Mouse (Mus musculus): ENCODE measurements around the gene Hormad2.

Gene Hormad2

GRCm38 (mm10) chr11:4440978-4441377 lies at the start of gene Hormad2:
Gene Hormad2, minus strand, starts transcription at chr11:4441105.
- in situ Hi-C loops (cut with MboI, MseI): no loop called here

GRCm38 (mm10) chr11:4489207-4489606 lies 48.3 kb upstream of the Hormad2 start:
- in situ Hi-C loops (cut with MboI, MseI): no loop called here

GRCm38 (mm10) chr11:4488798-4489197 lies 47.9 kb upstream of the Hormad2 start:
- in situ Hi-C loops (cut with MboI, MseI): no loop called here

GRCm38 (mm10) chr11:4488367-4488766 lies 47.5 kb upstream of the Hormad2 start:
- in situ Hi-C loops (cut with MboI, MseI): no loop called here

GRCm38 (mm10) chr11:4487401-4487965 lies 46.6 kb upstream of the Hormad2 start:
- in situ Hi-C loops (cut with MboI, MseI): no loop called here

- in situ Hi-C loops (cut with MboI, MseI): no loop called here
Observed at GRCm38 (mm10) chr11:4484541-4484940, 43.6 kb upstream of the Hormad2 start.

GRCm38 (mm10) chr11:4482641-4483040 lies 41.7 kb upstream of the Hormad2 start:
- in situ Hi-C loops (cut with MboI, MseI): no loop called here

- in situ Hi-C loops (cut with MboI, MseI): no loop called here
Observed at GRCm38 (mm10) chr11:4476184-4476697, 35.3 kb upstream of the Hormad2 start.

- in situ Hi-C loops (cut with MboI, MseI): no loop called here
Observed at GRCm38 (mm10) chr11:4472464-4473179, 31.7 kb upstream of the Hormad2 start.

- in situ Hi-C loops (cut with MboI, MseI): no loop called here
Observed at GRCm38 (mm10) chr11:4471734-4472133, 30.8 kb upstream of the Hormad2 start.

- in situ Hi-C loops (cut with MboI, MseI): no loop called here
Observed at GRCm38 (mm10) chr11:4471251-4471650, 30.3 kb upstream of the Hormad2 start.

GRCm38 (mm10) chr11:4469091-4469490 lies 28.2 kb upstream of the Hormad2 start:
- in situ Hi-C loops (cut with MboI, MseI): no loop called here

- in situ Hi-C loops (cut with MboI, MseI): no loop called here
Observed at GRCm38 (mm10) chr11:4467436-4467835, 26.5 kb upstream of the Hormad2 start.

GRCm38 (mm10) chr11:4466191-4466590 lies 25.3 kb upstream of the Hormad2 start:
- in situ Hi-C loops (cut with MboI, MseI): no loop called here

- in situ Hi-C loops (cut with MboI, MseI): no loop called here
Observed at GRCm38 (mm10) chr11:4464616-4465015, 23.7 kb upstream of the Hormad2 start.

GRCm38 (mm10) chr11:4464186-4464585 lies 23.3 kb upstream of the Hormad2 start:
- in situ Hi-C loops (cut with MboI, MseI): no loop called here

- in situ Hi-C loops (cut with MboI, MseI): no loop called here
Observed at GRCm38 (mm10) chr11:4462868-4463267, 22.0 kb upstream of the Hormad2 start.

- in situ Hi-C loops (cut with MboI, MseI): no loop called here
Observed at GRCm38 (mm10) chr11:4461154-4461553, 20.2 kb upstream of the Hormad2 start.

GRCm38 (mm10) chr11:4460615-4461014 lies 19.7 kb upstream of the Hormad2 start:
- in situ Hi-C loops (cut with MboI, MseI): no loop called here

GRCm38 (mm10) chr11:4454895-4455535 lies 14.1 kb upstream of the Hormad2 start:
- in situ Hi-C loops (cut with MboI, MseI): no loop called here

GRCm38 (mm10) chr11:4452467-4453184 lies 11.7 kb upstream of the Hormad2 start:
- in situ Hi-C loops (cut with MboI, MseI): no loop called here

- in situ Hi-C loops (cut with MboI, MseI): no loop called here
Observed at GRCm38 (mm10) chr11:4451116-4451515, 10.2 kb upstream of the Hormad2 start.
